Mouse (Mus musculus): ENCODE measurements around the gene D230025D16Rik.

GRCm38 (mm10) chr8:105276292-105277120 is 51.6 kb downstream of the D230025D16Rik start:
- TF ChIP-seq CTCF (conservative IDR thresholded peaks at IDR 0.05; ENCODE audit: insufficient read depth, insufficient read length, low read depth, low read length): no peak
- no peak for TF ChIP-seq POLR2A (IDR thresholded peaks at IDR 0.05; ENCODE audit: low read depth, low read length)

All from kidney, adult 2 months (tissue).